Mouse (Mus musculus): ENCODE data around the gene Amotl1. TPM values are rescaled to one million over a fixed set of nuclear protein-coding genes. Genes with fewer than 3 reads are reported as not detected.

The Amotl1 gene
- 10.7 and 13.1 TPM in 2 replicates for polyA plus RNA-seq (2015; fragmentation: Nextera tagmentation; extraction: Ambion mirVana)

DNA sequence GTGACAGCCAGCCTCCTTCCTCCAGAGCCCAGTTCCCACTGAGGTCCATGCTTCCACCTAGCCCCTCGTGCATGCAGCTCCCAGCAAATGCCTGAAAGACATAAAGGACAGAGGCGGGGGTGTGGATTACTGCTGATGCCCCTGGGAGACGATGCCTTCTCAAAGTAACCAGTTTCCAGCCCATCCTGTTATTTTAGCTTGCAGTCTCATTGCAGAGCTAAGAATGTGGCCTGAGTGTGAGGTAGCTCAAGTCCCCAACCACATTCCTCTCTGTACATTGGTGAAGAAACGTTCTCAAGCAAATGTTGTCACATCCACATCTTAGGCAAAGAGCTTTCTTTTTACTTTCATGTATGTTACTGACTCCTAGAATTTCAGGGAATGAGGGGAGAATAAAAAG, at the start of gene Amotl1:
TSS of gene Amotl1 (minus strand) at position 101 of the 400 bp plus-strand sequence.

DNA sequence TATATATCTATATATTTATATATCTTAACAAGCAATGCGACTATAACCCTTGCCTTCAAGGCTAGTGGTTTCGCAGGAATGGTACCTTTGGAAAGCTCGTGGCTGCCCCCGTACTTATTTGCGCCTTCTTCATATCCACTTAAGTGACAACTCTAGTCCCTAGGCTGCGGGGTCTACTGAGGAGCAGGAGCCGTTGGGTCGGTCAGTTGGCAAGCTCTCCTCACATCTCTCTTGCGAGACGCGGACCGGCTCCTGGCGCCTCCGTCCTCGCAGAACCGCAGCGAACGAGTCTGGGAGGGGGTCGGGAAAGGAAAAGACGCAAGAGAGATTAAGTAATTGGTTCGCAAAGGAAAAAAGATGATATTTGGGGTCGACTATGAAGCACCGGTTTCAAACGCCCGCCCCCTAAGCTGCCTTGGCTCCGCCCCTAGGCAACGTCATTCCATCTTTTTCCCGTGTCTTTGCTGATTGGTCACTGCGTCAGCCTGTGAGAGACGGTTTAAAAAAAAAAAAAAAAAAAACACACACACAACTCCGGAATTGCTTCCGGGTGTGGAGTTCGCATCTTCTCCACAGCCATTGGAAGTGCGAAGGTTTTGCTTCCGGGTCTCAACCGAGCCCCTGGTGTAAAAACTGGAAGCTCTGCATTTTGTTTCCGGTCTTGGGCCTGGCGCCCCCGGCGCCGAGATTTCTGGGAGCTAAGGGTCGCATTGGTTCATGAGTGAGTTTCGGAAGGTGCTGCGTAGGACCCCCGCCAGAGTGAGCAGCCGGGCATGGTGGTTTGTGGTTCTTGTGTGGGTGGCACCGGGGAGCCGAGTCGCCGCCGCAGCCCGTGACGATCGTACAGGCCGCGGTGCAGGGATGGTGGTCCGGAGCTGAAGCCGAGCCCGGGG, 144.6 kb downstream of the Amotl1 start, which contains the start of the genes Kdm4d and Cwc15:
TSS of gene Kdm4d (minus strand) at position 460 of the 893 bp plus-strand sequence.
TSS of gene Cwc15 (plus strand) at position 595 of the 893 bp plus-strand sequence.

Other genes starting within 250 kb of the Amotl1 start
- gene Kdm4d, start 144.6 kb downstream of the Amotl1 start, polyA plus RNA-seq (2015; fragmentation: Nextera tagmentation; extraction: Ambion mirVana) = 0.10 and 0.17 TPM in 2 replicates
- 113 and 123 TPM in 2 replicates for gene Cwc15, start 144.4 kb downstream of the Amotl1 start, polyA plus RNA-seq (2015; fragmentation: Nextera tagmentation; extraction: Ambion mirVana)
- gene Piwil4, start 95.7 kb upstream of the Amotl1 start, polyA plus RNA-seq (2015; fragmentation: Nextera tagmentation; extraction: Ambion mirVana) = 0.24 and 0.34 TPM in 2 replicates
- 2.5 and 2.7 TPM in 2 replicates for gene Fut4, start 107.3 kb upstream of the Amotl1 start, polyA plus RNA-seq (2015; fragmentation: Nextera tagmentation; extraction: Ambion mirVana)
- not detected in 2 replicates for gene 1700012B09Rik, start 126.0 kb upstream of the Amotl1 start, polyA plus RNA-seq (2015; fragmentation: Nextera tagmentation; extraction: Ambion mirVana)
- 12.7 and 13.8 TPM in 2 replicates for gene Mre11a, start 139.6 kb upstream of the Amotl1 start, polyA plus RNA-seq (2015; fragmentation: Nextera tagmentation; extraction: Ambion mirVana)
- 23.4 and 30.1 TPM in 2 replicates for gene Ankrd49, start 139.8 kb upstream of the Amotl1 start, polyA plus RNA-seq (2015; fragmentation: Nextera tagmentation; extraction: Ambion mirVana)
- gene Gpr83, start 215.2 kb upstream of the Amotl1 start, polyA plus RNA-seq (2015; fragmentation: Nextera tagmentation; extraction: Ambion mirVana) = 0.07 TPM in 1 of 2 replicates, not detected in the other